Mouse (Mus musculus) frontal cortex, postnatal 25 days (tissue): ENCODE results near the gene Sh2b3.
A peak's percentile ranks its signal among the peaks of the same experiment; 100 is the strongest.

Source experiments
- DNase-seq, 2 experiments: peaks; one replicate each; pipeline ENCODE4 v3.0.0; 2022; ENCODE audit warnings: low spot score in 2 of 2

Sh2b3 gene

GRCm38 (mm10) chr5:121843138-121843905, 5.9 kb upstream of the Sh2b3 start:
- DNase-seq = no peak

GRCm38 (mm10) chr5:121842665-121843118, 5.2 kb upstream of the Sh2b3 start:
- DNase-seq = peak; percentile 58 to 72

- no peak for DNase-seq
Measured at GRCm38 (mm10) chr5:121841973-121842372, 4.5 kb upstream of the Sh2b3 start.

- no peak for DNase-seq
Measured at GRCm38 (mm10) chr5:121841516-121841915, 4.1 kb upstream of the Sh2b3 start.

- no peak for DNase-seq
Measured at GRCm38 (mm10) chr5:121839128-121839473, 1.7 kb upstream of the Sh2b3 start.

GRCm38 (mm10) chr5:121838341-121839127, 1.1 kb upstream of the Sh2b3 start:
- no peak for DNase-seq

- DNase-seq = peak; percentile 69 to 76
Measured at GRCm38 (mm10) chr5:121836692-121837415, 592 bp downstream of the Sh2b3 start.

GRCm38 (mm10) chr5:121835949-121836691, 1.3 kb downstream of the Sh2b3 start:
- DNase-seq = no peak

- no peak for DNase-seq
Measured at GRCm38 (mm10) chr5:121834991-121835747, 2.3 kb downstream of the Sh2b3 start.

GRCm38 (mm10) chr5:121834241-121834606, 3.2 kb downstream of the Sh2b3 start:
- no peak for DNase-seq

GRCm38 (mm10) chr5:121833572-121834240, 3.7 kb downstream of the Sh2b3 start:
- DNase-seq = no peak

- no peak for DNase-seq
Measured at GRCm38 (mm10) chr5:121833159-121833558, 4.3 kb downstream of the Sh2b3 start.

GRCm38 (mm10) chr5:121832376-121833155, 4.9 kb downstream of the Sh2b3 start:
- no peak for DNase-seq

- DNase-seq = no peak
Measured at GRCm38 (mm10) chr5:121831002-121831601, 6.3 kb downstream of the Sh2b3 start.

- no peak for DNase-seq
Measured at GRCm38 (mm10) chr5:121828491-121829432, 8.7 kb downstream of the Sh2b3 start.

GRCm38 (mm10) chr5:121827876-121828275, 9.6 kb downstream of the Sh2b3 start:
- no peak for DNase-seq

GRCm38 (mm10) chr5:121825606-121826005, 11.8 kb downstream of the Sh2b3 start:
- no peak for DNase-seq

- DNase-seq = no peak
Measured at GRCm38 (mm10) chr5:121824121-121824520, 13.3 kb downstream of the Sh2b3 start.
